Mouse (Mus musculus): Measurements from ENCODE around the gene Donson.

DNA sequence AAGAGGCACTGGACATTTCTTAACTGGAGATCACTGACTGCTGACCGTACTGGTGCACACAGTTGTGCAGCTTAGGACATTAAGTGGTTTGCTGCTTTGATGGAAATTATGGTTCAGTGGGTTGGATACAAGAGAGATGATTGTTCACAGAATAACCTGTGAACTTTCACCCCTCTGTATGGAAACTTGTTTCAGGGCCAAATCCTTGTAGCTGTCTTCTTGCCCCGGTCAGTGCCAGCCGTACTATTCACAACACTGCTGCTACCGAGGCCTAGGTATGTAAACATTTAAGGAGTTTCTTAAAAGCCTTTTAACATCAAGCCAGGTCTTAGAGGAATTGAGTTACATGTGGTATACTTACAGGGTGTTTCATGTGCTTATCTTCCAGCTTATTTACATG is 14.1 kb downstream of the Donson start:
- no peak for TF ChIP-seq POLR2A (IDR thresholded peaks at IDR 0.05; ENCODE audit: low read depth, low read length)
- TF ChIP-seq CTCF (IDR thresholded peaks at IDR 0.05; ENCODE audit: borderline replicate concordance, insufficient read depth, low read length): no peak

Data from embryonic fibroblast, embryonic 13.5 days (primary cell).